Mouse (Mus musculus) right cerebral cortex, postnatal 4 days (tissue): ENCODE results near the gene Ubox5.
"Not testable (repeated sequence)": the region's sequence is repeated elsewhere in the genome, so short reads cannot be mapped to it uniquely, and the experiment has no call there.

Source experiments
- DNase-seq: peaks from one replicate; pipeline ENCODE4 v3.0.0-alpha.2; 2022

The Ubox5 gene

GRCm38 (mm10) chr2:130629839-130630203 is at the start of gene Ubox5, which contains the start of gene Fastkd5:
Gene Ubox5, minus strand, starts transcription at chr2:130630038.
Gene Fastkd5, minus strand, starts transcription at chr2:130630027.
- DNase-seq, result peak; percentile 90

GRCm38 (mm10) chr2:130679154-130679553 is 49.3 kb upstream of the Ubox5 start:
- no peak for DNase-seq

GRCm38 (mm10) chr2:130677211-130677610 is 47.4 kb upstream of the Ubox5 start:
- no peak for DNase-seq

- DNase-seq, result peak; percentile 81
Observed at GRCm38 (mm10) chr2:130667559-130667958, 37.7 kb upstream of the Ubox5 start, which contains the start of gene Itpa. Gene Itpa, plus strand, starts transcription at chr2:130667610.

- peak; percentile 86 for DNase-seq
Observed at GRCm38 (mm10) chr2:130664102-130664701, 34.4 kb upstream of the Ubox5 start, which contains the start of gene Ddrgk1. Gene Ddrgk1, minus strand, starts transcription at chr2:130664659.

GRCm38 (mm10) chr2:130663342-130663741 is 33.5 kb upstream of the Ubox5 start:
- DNase-seq, result no peak

- no peak for DNase-seq
Observed at GRCm38 (mm10) chr2:130658530-130658929, 28.7 kb upstream of the Ubox5 start.

GRCm38 (mm10) chr2:130657541-130657940 is 27.7 kb upstream of the Ubox5 start:
- no peak for DNase-seq

GRCm38 (mm10) chr2:130656536-130656935 is 26.7 kb upstream of the Ubox5 start:
- no peak for DNase-seq

- no peak for DNase-seq
Observed at GRCm38 (mm10) chr2:130655660-130656339, 26.0 kb upstream of the Ubox5 start.

- no peak for DNase-seq
Observed at GRCm38 (mm10) chr2:130653760-130654159, 23.9 kb upstream of the Ubox5 start.

GRCm38 (mm10) chr2:130653303-130653702 is 23.5 kb upstream of the Ubox5 start:
- DNase-seq, result no peak

GRCm38 (mm10) chr2:130649028-130649427 is 19.2 kb upstream of the Ubox5 start:
- not testable (repeated sequence) for DNase-seq

GRCm38 (mm10) chr2:130645198-130645597 is 15.4 kb upstream of the Ubox5 start:
- no peak for DNase-seq

- peak; percentile 93 for DNase-seq
Observed at GRCm38 (mm10) chr2:130642684-130643369, 13.0 kb upstream of the Ubox5 start, which contains the start of gene Lzts3. Gene Lzts3, minus strand, starts transcription at chr2:130642803.

- no peak for DNase-seq
Observed at GRCm38 (mm10) chr2:130642197-130642660, 12.4 kb upstream of the Ubox5 start.

GRCm38 (mm10) chr2:130641351-130642025 is 11.7 kb upstream of the Ubox5 start:
- no peak for DNase-seq

- no peak for DNase-seq
Observed at GRCm38 (mm10) chr2:130639276-130639675, 9.4 kb upstream of the Ubox5 start.

GRCm38 (mm10) chr2:130638101-130638611 is 8.3 kb upstream of the Ubox5 start:
- DNase-seq, result no peak

- DNase-seq, result no peak
Observed at GRCm38 (mm10) chr2:130635847-130636246, 6.0 kb upstream of the Ubox5 start.

- DNase-seq, result no peak
Observed at GRCm38 (mm10) chr2:130634739-130635411, 5.0 kb upstream of the Ubox5 start.
